Mouse (Mus musculus) stomach, embryonic 14.5 days (tissue): ENCODE measurements around the gene Ntrk3. TPM values are rescaled to one million over a fixed set of nuclear protein-coding genes. Genes with fewer than 3 reads are reported as not detected.

Source experiments
- ATAC-seq: fragments of 200-750 bp; cut with Nextera tagmentation; 2 replicates; pipeline ENCODE4 v1.8.0; 2017; ENCODE audit warnings: low read depth, moderate TSS enrichment; ENCODE audit not compliant: insufficient number of reproducible peaks, insufficient read depth, low FRiP score
- H3K27ac ChIP-seq: fragments of 300-500 bp; sonication (generic); 2 replicates; pipeline ENCODE4 v1.5.1; 2014; ENCODE audit warnings: mild to moderate bottlenecking, low read length, moderate library complexity, mixed read lengths
- H3K27me3 ChIP-seq: fragments of 300-500 bp; sonication (generic); 2 replicates; pipeline ENCODE4 v1.6.1; 2014; ENCODE audit warnings: low read length, control low read depth, mixed read lengths; ENCODE audit not compliant: control insufficient read depth, insufficient read depth
- H3K36me3 ChIP-seq: fragments of 300-500 bp; sonication (generic); 2 replicates; pipeline ENCODE4 v1.6.1; 2014; ENCODE audit warnings: mild to moderate bottlenecking, control low read depth, low read length, moderate library complexity, mixed read lengths; ENCODE audit not compliant: control insufficient read depth, insufficient read depth
- H3K4me1 ChIP-seq: fragments of 300-500 bp; sonication (generic); 2 replicates; pipeline ENCODE4 v1.6.1; 2014; ENCODE audit warnings: low read length, control low read depth, mixed read lengths; ENCODE audit not compliant: control insufficient read depth, insufficient read depth
- H3K4me2 ChIP-seq: fragments of 300-500 bp; sonication (generic); replicated peaks from 2 replicates; pipeline ENCODE4 v1.6.1; 2014; ENCODE audit warnings: low read depth, low read length, control low read depth
- H3K4me3 ChIP-seq: fragments of 300-500 bp; sonication (generic); 2 replicates; pipeline ENCODE4 v1.5.1; 2014; ENCODE audit warnings: low read depth, low read length, control low read depth
- H3K9ac ChIP-seq: fragments of 300-500 bp; sonication (generic); replicated peaks from 2 replicates; pipeline ENCODE4 v1.6.1; 2014; ENCODE audit warnings: low read depth, mild to moderate bottlenecking, control low read depth, low read length, moderate library complexity, mixed read lengths
- H3K9me3 ChIP-seq: fragments of 300-500 bp; sonication (generic); 2 replicates; pipeline ENCODE4 v1.6.1; 2016; ENCODE audit warnings: low read depth, low read length, control low read depth; ENCODE audit not compliant: control insufficient read depth
- WGBS: fragments of 180-500 bp; shearing (Covaris S2); extraction: QIAGEN DNeasy Blood & Tissue Kit; methylation state at CpG from one replicate; pipeline ENCODE4 v1.1.7; 2014; 5-methylcytosine and 5-hydroxymethylcytosine counted together
- polyA plus RNA-seq: library from polyadenylated mRNA; unstranded; fragments of >200 nt; fragmentation: Nextera tagmentation; extraction: Ambion mirVana; gene quantifications from 2 replicates; pipeline ENCODE4 v1.2.1, GENCODE M21; 2014

Gene Ntrk3
- polyA plus RNA-seq, 1 experiment from 2014 or later: 5.9 TPM

GRCm38 (mm10) chr7:78766019-78766683 is 28.3 kb upstream of the Ntrk3 start:
- H3K4me1 ChIP-seq: no peaks in the 10 kb centered on the region
- H3K9me3 ChIP-seq: no peaks in the 10 kb centered on the region
- no peaks in the 10 kb centered on the region for H3K36me3 ChIP-seq
- ATAC-seq: peak; percentile 35; the same call in 1 of the 2 replicates
- no peak overlapping the region for H3K9ac ChIP-seq
- H3K4me3 ChIP-seq: no peak overlapping the region
- H3K27ac ChIP-seq: no peak overlapping the region
- H3K4me2 ChIP-seq: 0 out of 2 replicates have a peak overlapping the region, but pooled peaks have one; percentile 5
- no peaks in the 10 kb centered on the region for H3K27me3 ChIP-seq
- 22% methylated on average over 18 of the region's 18 CpGs for WGBS

- ATAC-seq: no peak
- H3K27me3 ChIP-seq: no peaks in the 10 kb centered on the region
- H3K9ac ChIP-seq: no peak overlapping the region
- H3K9me3 ChIP-seq: no peaks in the 10 kb centered on the region
- no peaks in the 10 kb centered on the region for H3K36me3 ChIP-seq
- no peak overlapping the region for H3K4me3 ChIP-seq
- 65% methylated on average over 5 of the region's 5 CpGs for WGBS
- no peak overlapping the region for H3K27ac ChIP-seq
- no peaks in the 10 kb centered on the region for H3K4me1 ChIP-seq
- no peak overlapping the region for H3K4me2 ChIP-seq
Measured at GRCm38 (mm10) chr7:78765215-78765631, 27.4 kb upstream of the Ntrk3 start.

GRCm38 (mm10) chr7:78763801-78764200 is 26.0 kb upstream of the Ntrk3 start:
- H3K9me3 ChIP-seq: no peaks in the 10 kb centered on the region
- no peaks in the 10 kb centered on the region for H3K36me3 ChIP-seq
- H3K4me2 ChIP-seq: no peak overlapping the region
- 78% methylated on average over 3 of the region's 3 CpGs for WGBS
- no peaks in the 10 kb centered on the region for H3K4me1 ChIP-seq
- no peak overlapping the region for H3K9ac ChIP-seq
- no peak overlapping the region for H3K27ac ChIP-seq
- H3K27me3 ChIP-seq: no peaks in the 10 kb centered on the region
- no peak overlapping the region for H3K4me3 ChIP-seq
- no peak for ATAC-seq

GRCm38 (mm10) chr7:78754458-78755000 is 16.7 kb upstream of the Ntrk3 start:
- H3K4me1 ChIP-seq: no peaks in the 10 kb centered on the region
- H3K27me3 ChIP-seq: no peaks in the 10 kb centered on the region
- H3K4me3 ChIP-seq: no peak overlapping the region
- H3K9me3 ChIP-seq: no peaks in the 10 kb centered on the region
- no peak overlapping the region for H3K9ac ChIP-seq
- no peaks in the 10 kb centered on the region for H3K36me3 ChIP-seq
- ATAC-seq: no peak
- H3K4me2 ChIP-seq: no peak overlapping the region
- WGBS: 67% methylated on average over 8 of the region's 8 CpGs
- no peak overlapping the region for H3K27ac ChIP-seq

GRCm38 (mm10) chr7:78753752-78754457 is 16.1 kb upstream of the Ntrk3 start:
- no peak overlapping the region for H3K9ac ChIP-seq
- WGBS: 84% methylated on average over 7 of the region's 7 CpGs
- H3K36me3 ChIP-seq: no peaks in the 10 kb centered on the region
- no peak for ATAC-seq
- H3K4me3 ChIP-seq: no peak overlapping the region
- H3K4me1 ChIP-seq: no peaks in the 10 kb centered on the region
- H3K4me2 ChIP-seq: no peak overlapping the region
- no peak overlapping the region for H3K27ac ChIP-seq
- H3K9me3 ChIP-seq: no peaks in the 10 kb centered on the region
- no peaks in the 10 kb centered on the region for H3K27me3 ChIP-seq

GRCm38 (mm10) chr7:78752961-78753360 is 15.1 kb upstream of the Ntrk3 start:
- Histone ChIP-seq H3K9me3 (no peaks in the 10 kb centered on the region), H3K9ac (no peak overlapping the region), H3K36me3 (no peaks in the 10 kb centered on the region), H3K4me2 (no peak overlapping the region), H3K27ac (no peak overlapping the region), H3K4me3 (no peak overlapping the region), H3K27me3 (no peaks in the 10 kb centered on the region), H3K4me1 (no peaks in the 10 kb centered on the region)
- WGBS: 83% methylated on average over 4 of the region's 4 CpGs
- ATAC-seq: no peak

- Histone ChIP-seq H3K36me3 (no peaks in the 10 kb centered on the region), H3K9ac (no peak overlapping the region), H3K4me2 (no peak overlapping the region), H3K27ac (no peak overlapping the region), H3K4me1 (no peaks in the 10 kb centered on the region), H3K27me3 (no peaks in the 10 kb centered on the region), H3K9me3 (no peaks in the 10 kb centered on the region), H3K4me3 (no peak overlapping the region)
- 41% methylated on average over 5 of the region's 5 CpGs for WGBS
- ATAC-seq: no peak
Measured at GRCm38 (mm10) chr7:78743731-78744385, 6.0 kb upstream of the Ntrk3 start.

GRCm38 (mm10) chr7:78739351-78740000 is 1.7 kb upstream of the Ntrk3 start:
- 73% methylated on average over 8 of the region's 8 CpGs for WGBS
- no peaks in the 10 kb centered on the region for H3K27me3 ChIP-seq
- H3K4me1 ChIP-seq: no peaks in the 10 kb centered on the region
- no peak overlapping the region for H3K4me2 ChIP-seq
- H3K9ac ChIP-seq: no peak overlapping the region
- no peaks in the 10 kb centered on the region for H3K36me3 ChIP-seq
- no peak overlapping the region for H3K27ac ChIP-seq
- no peak overlapping the region for H3K4me3 ChIP-seq
- no peak for ATAC-seq
- no peaks in the 10 kb centered on the region for H3K9me3 ChIP-seq
